Mouse (Mus musculus) cerebellum, adult (tissue): Measurements from ENCODE around the gene Dmbt1.

ENCODE experiments used
- ATAC-seq: cut with Nextera tagmentation; 2 replicates; pipeline ENCODE4 v1.9.2; 2017; ENCODE audit warnings: mild to moderate bottlenecking, moderate library complexity, mixed read lengths; ENCODE audit not compliant: insufficient number of reproducible peaks, low FRiP score, low TSS enrichment

The Dmbt1 gene

DNA sequence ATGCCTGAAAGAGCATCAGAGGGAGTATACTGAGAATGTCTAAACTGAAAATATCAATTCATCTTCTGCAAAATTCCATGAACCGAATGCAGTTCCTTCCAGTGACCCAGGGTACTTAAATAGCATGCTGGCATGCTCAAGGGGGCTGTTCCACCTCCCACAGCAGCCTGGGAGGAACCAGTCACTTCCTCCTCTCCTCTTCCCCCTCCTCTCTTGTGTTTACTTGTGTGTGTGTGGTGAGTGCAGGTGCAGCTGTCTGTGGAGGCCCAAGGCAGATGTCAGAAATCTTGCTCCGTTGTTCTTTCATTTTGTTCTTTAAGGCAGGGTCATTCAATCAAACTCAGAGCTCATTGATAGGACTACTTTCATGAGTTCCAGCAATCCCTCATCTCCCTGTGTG lies 137.2 kb downstream of the Dmbt1 start:
- no peak for ATAC-seq
